Mouse (Mus musculus) frontal cortex, postnatal 14 days (tissue): Measurements from ENCODE around the gene Hist1h2bk.
"Not testable (repeated sequence)": the region's sequence is repeated elsewhere in the genome, so short reads cannot be mapped to it uniquely, and the experiment has no call there.

Experiments
- DNase-seq, 2 experiments: peaks; one replicate each; pipeline ENCODE4 v3.0.0; 2022; ENCODE audit warnings: low spot score in 2 of 2

Hist1h2bk gene

GRCm38 (mm10) chr13:22040464-22041141 lies 4.9 kb downstream of the Hist1h2bk start:
- DNase-seq: no peak

- peak; percentile 95 to 98 for DNase-seq
Measured at GRCm38 (mm10) chr13:22041142-22041536, 5.5 kb downstream of the Hist1h2bk start, which contains the start of gene Hist1h4i. Gene Hist1h4i (minus strand): TSS chr13:22041362.

- DNase-seq: no peak
Measured at GRCm38 (mm10) chr13:22041651-22042567, 6.2 kb downstream of the Hist1h2bk start.

- DNase-seq: peak; percentile 86 to 87
Measured at GRCm38 (mm10) chr13:22042568-22043502, 7.2 kb downstream of the Hist1h2bk start, which contains the start of the genes Hist1h2ag and Hist1h2bj. Gene Hist1h2ag (minus strand): TSS chr13:22042944. Gene Hist1h2bj (plus strand): TSS chr13:22043214.

- DNase-seq: no peak
Measured at GRCm38 (mm10) chr13:22043503-22044431, 8.1 kb downstream of the Hist1h2bk start.

- no peak for DNase-seq
Measured at GRCm38 (mm10) chr13:22044432-22045155, 8.9 kb downstream of the Hist1h2bk start.

- DNase-seq: no peak
Measured at GRCm38 (mm10) chr13:22045311-22045710, 9.6 kb downstream of the Hist1h2bk start.

- no peak for DNase-seq
Measured at GRCm38 (mm10) chr13:22049041-22049440, 13.4 kb downstream of the Hist1h2bk start.

- DNase-seq: no peak
Measured at GRCm38 (mm10) chr13:22049737-22050440, 14.2 kb downstream of the Hist1h2bk start.

GRCm38 (mm10) chr13:22050591-22051522 lies 15.2 kb downstream of the Hist1h2bk start:
- peak; percentile 81 to 93 for DNase-seq

- DNase-seq: no peak
Measured at GRCm38 (mm10) chr13:22051523-22051859, 15.8 kb downstream of the Hist1h2bk start.

GRCm38 (mm10) chr13:22053754-22054153 lies 18.1 kb downstream of the Hist1h2bk start:
- DNase-seq: no peak

- no peak for DNase-seq
Measured at GRCm38 (mm10) chr13:22061422-22061821, 25.8 kb downstream of the Hist1h2bk start.

- no peak for DNase-seq
Measured at GRCm38 (mm10) chr13:22063468-22063867, 27.8 kb downstream of the Hist1h2bk start.

- DNase-seq: not testable (repeated sequence)
Measured at GRCm38 (mm10) chr13:22084140-22084539, 48.5 kb downstream of the Hist1h2bk start, which contains the start of gene Vmn1r188. Gene Vmn1r188 (plus strand): TSS chr13:22084440.
